Mouse (Mus musculus) adrenal gland (tissue): ENCODE data around the gene Htr2b.

Experiments used
- intact Hi-C: fragments of 180-260 bp; cut with DNase I; formaldehyde crosslinking; loops from one replicate; pipeline ENCODE4 v1.15.1; 2025

The Htr2b gene

GRCm38 (mm10) chr1:86105054-86105453, 6.7 kb downstream of the Htr2b start:
- intact Hi-C loops = no loop called here

- intact Hi-C loops = no loop called here
Observed at GRCm38 (mm10) chr1:86094413-86094812, 17.4 kb downstream of the Htr2b start.

GRCm38 (mm10) chr1:86076565-86076964, 35.2 kb downstream of the Htr2b start:
- intact Hi-C loops = loop anchor here (5.0 kb wide), 1 partner anchor 51 kb away; no protein-coding TSS in a partner anchor

- intact Hi-C loops = no loop called here
Observed at GRCm38 (mm10) chr1:86064271-86064991, 47.3 kb downstream of the Htr2b start, which contains the start of gene Psmd1. Gene Psmd1, plus strand, starts transcription at chr1:86064387.

GRCm38 (mm10) chr1:86062523-86062922, 49.2 kb downstream of the Htr2b start:
- intact Hi-C loops = no loop called here

GRCm38 (mm10) chr1:86058856-86059769, 52.7 kb downstream of the Htr2b start:
- intact Hi-C loops = no loop called here

GRCm38 (mm10) chr1:86056284-86056683, 55.5 kb downstream of the Htr2b start:
- intact Hi-C loops = no loop called here

- intact Hi-C loops = no loop called here
Observed at GRCm38 (mm10) chr1:86054943-86055342, 56.8 kb downstream of the Htr2b start.

GRCm38 (mm10) chr1:86053198-86053921, 58.4 kb downstream of the Htr2b start:
- intact Hi-C loops = no loop called here
